Mouse (Mus musculus): Measurements from ENCODE around the gene Zmym6. TPM values are rescaled to one million over a fixed set of nuclear protein-coding genes. Genes with fewer than 3 reads are reported as not detected.
"Not testable (repeated sequence)": the region's sequence is repeated elsewhere in the genome, so short reads cannot be mapped to it uniquely, and the experiment has no call there.

Zmym6 gene
- total RNA-seq (2022) = 10 to 100 TPM in 2 of 4 experiments, 1 to 10 TPM in 2; 8.0 to 16.2 (median 9.9) TPM

DNA sequence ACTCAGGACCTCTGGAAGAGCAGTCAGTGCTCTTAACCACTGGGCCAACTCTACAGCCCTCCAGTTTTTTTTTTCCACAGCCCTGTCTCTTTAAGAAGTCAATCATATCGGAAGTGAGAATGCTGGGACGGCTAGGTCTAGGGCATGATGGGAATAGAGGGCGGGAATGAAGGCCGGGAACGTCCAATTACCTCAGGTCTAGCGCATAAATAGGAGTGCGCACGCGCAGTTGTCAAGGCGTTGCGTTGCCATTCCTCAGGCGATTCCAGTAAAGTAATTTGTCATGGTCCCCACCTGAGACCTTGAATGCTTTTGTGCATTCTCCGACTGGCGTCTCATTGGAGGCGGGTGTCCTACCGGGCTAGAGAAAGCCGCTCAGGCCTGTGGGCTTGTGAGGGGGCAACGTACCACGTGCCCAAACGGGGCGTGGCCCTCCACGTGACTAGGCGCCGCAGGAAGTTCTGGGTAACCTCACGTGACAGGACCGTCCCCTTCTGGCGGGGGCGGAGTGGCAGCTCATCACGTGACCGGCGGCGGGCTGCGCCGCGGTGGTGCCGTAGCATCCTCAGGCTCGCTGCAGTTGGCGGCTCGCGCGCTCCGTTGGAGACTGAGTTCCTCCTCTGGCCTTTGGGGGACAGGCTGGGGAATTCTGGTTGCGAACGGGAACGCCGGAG, at the start of gene Zmym6:
Gene Zmym6, plus strand, starts transcription at position 509 of the 674 bp plus-strand sequence.
- peak; percentile 96 for DNase-seq (ENCODE audit: low spot score)

DNA sequence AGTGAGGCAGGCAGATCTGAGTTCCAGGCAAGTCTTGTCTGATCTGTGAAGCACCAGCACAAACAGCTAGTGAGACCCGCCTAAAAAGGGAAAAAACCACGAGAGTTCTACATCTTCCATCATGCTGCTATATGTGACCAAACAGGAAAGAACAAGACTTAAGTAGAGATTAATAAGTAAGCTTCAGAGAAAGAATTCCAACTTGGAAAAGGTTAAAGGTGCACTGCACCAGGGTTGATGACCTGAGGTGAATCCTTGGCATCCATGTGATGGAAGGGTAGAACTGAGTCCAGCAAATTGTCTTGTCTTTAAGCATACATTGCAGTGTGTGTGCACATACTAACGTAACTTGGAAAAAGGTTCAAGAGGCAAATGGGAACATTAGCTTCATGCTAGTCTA, 40.0 kb upstream of the Zmym6 start:
- no peak for DNase-seq (ENCODE audit: low spot score)

DNA sequence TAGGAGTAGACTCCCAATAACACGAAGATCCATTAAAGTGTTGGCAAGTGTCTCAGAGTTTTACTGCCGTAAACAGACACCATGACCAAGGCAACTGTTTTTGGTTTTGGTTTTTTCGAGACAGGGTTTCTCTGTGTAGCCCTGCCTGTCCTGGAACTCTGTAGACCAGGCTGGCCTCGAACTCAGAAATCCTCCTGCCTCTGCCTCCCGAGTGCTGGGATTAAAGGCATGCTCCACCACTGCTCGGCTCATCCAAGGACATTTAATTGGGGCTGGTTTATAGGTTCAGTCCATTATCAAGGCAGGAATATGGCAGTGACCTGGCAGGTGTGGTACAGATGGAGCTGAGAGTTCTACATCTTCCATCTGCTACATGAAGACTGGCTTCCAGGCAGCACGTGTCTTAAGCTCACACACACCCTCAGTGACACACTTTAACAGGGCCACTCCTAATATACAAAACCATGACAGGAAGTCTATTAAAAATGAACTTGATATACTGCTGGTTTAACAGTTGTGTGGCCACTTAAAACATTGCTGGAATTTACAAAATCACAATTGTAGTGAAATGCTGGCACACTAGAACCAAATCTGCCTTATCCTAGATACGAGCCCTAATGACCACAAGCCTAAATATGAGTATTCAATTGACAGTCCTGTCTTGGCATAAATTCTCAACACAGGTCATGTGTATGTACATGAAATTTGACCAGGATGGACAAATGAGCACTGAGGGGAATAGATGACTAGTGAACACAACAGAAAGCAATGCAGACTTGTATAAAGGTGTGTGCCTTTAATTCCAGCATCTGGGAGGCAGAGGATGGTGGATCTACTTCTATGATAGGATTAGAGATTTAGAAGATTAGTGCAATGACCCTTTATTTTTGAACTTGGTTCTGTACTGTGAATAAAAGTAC, 39.0 kb upstream of the Zmym6 start:
- no peak for DNase-seq (ENCODE audit: low spot score)

DNA sequence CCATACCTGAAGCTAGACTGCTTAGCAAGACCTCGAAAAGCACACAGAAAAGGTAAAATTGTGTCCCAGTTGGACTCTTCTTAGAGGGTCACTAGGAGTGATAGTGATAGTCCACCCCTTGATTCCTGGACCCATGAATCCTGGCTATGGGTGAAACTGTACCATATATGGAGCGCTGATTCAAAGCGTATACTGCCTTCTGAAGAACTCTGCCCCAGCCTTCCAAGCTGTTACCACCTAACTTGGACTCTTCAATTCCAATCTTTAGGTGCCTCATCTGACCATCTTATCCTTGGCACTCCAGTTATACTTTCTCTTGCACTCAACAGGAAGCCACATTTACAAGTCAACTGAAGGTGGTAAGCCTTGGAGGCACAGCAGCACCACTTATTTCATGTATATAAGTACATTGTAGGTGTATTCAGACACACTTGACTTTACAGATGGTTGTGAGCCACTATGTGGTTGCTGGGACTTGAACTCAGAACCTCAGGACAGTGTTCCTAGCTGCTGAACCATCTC, 38.3 kb upstream of the Zmym6 start:
- no peak for DNase-seq (ENCODE audit: low spot score)

DNA sequence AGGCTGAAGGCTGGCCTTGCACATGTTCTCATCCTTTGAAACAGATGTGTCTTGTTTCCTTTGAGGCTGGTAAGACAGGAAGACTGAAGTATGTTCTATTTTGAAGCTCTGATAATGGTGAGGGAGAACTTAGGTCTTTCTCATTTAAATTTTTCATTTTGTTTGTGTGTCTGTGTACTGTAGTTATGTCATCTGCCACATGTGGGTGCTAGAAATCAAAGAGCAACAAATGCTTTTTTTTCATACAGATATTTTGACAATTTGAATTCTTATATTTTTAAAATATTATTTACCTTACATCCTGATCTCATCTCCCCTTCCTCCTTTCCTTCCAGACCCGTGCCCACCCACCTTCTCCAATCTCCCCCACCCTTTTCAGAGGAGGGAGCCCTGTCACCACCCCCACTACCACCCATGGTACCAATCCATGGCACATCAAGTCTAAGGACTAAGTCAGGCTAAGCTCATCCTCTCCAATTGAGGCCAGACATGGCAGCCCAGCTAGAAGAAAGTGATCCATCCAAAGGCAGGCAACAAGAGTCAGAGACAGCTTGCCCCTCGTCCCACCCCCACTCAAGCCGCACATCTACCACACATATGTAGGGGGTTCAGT, 37.2 kb upstream of the Zmym6 start:
- DNase-seq (ENCODE audit: low spot score) = no peak

DNA sequence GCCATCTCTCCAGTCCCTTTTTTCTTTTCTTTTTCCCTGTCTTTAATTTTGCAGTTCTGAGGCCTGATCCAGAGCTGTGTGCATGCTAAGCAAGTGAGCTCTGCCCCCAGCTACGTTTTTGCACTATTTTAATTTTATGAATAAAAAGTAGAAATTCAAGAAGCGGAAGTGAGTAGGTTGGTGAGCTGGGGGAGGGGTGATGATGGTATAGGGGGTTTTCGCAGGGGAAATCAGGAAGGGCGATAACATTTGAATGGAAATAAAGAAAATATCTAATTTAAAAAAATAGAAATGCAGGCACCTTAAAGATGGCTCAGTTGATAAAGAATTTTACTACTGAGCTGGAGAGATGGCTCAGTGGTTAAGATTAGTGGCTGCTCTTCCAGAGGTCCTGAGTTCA, 33.6 kb upstream of the Zmym6 start:
- DNase-seq (ENCODE audit: low spot score) = no peak

DNA sequence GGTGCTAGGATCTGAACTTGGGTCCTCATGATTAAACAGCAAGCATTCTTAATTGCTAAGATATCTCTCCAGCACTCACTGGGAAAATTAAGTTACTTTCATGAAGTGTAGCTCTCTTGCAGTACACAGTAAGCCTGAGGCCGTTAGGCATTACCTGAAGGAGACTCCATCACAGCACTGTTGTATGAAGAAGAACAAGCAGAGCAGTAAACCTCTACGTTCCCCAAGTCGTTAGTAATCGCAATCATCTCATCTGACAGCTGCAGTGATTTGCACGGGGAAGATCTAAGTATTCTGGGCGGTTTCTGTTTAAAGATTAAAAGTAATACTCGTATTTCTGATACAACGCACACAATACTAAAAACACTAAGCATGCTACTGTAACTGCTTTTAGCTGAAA, 26.1 kb upstream of the Zmym6 start:
- DNase-seq (ENCODE audit: low spot score) = no peak

DNA sequence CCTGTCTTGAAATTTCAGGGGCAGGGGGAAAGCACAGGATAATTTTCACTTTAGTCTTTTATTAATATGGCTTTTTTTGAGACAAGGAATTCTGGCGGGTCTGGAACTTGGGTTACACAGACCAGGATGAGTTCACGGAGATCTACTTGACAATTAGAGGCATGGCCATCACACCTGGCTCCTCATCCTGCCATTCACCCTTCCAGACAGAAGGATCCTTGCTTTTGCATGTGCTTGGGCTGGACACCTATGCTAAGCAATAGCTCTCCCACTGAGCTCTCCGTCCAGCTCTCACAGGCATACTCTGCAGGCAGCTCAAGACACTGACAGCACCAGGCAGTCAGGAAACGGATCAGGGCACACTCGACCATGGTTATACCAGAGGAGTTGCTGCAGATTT, 24.1 kb upstream of the Zmym6 start:
- no peak for DNase-seq (ENCODE audit: low spot score)

DNA sequence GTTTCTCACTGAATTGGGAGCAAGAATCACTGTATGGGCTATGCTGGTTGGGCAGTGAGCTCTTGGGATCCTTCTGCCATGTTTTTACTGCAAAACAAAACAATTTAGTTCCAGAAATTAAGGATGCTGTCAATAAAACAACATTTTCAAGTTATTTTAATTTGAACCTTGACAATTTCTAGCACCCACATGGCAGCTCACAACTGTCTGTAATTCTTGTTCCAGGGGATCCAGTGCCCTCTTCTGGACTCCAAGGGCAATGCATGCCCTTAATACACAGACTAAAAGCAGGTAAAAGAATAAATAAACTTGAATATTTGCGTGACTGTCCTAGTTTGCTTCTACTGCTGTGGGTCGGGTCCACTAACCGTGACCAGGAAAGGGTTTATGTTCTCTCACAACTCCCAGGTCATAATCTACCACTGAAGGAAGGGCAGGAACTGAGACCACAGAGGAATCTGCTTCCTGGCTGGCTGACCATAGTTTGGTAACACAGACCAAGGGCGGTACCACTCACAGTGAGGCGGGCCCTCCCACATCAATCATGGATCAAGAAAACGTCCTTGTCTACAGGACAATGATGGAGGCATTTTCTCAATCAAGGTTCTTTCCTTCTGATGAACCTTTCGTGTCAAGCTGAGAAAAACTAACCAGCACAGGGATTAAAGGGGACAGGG, 22.5 kb upstream of the Zmym6 start:
- no peak for DNase-seq (ENCODE audit: low spot score)

DNA sequence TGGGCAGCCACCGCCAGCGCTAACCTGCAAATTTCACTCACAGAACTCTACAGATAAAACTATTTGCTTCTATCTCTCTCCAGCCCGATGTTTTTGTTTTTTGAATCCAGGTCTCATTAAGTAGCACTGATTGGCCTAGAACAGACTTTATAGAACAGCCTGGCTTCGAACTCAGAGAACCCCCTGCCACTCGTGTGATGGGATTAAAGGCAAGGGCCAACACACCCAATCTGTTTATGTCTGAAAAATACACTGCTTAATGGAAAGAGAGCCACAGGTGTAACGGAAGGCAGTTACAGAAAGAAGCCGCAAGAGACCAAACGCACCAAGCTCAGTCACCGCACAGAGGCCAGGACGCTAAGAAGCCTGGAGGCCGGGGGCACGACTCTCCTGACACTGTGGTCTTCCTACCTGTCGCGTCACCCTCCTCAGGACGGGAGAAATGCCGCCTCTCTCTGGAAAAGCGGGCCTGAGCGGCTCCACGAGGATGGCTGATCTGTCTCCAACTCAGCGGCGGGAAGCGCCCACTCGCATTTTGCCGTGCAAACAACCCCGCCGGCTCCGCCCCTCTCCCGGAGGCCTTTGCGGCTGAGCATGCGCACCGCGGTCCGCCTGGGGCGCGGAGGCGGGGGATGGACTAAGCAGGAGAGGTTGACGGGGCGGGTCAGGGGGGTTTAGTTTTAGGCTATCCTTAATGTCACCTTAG, 16.4 kb upstream of the Zmym6 start, which contains the start of gene Zmym1:
Gene Zmym1, minus strand, starts transcription at position 568 of the 706 bp plus-strand sequence.
- DNase-seq (ENCODE audit: low spot score) = peak; percentile 88

DNA sequence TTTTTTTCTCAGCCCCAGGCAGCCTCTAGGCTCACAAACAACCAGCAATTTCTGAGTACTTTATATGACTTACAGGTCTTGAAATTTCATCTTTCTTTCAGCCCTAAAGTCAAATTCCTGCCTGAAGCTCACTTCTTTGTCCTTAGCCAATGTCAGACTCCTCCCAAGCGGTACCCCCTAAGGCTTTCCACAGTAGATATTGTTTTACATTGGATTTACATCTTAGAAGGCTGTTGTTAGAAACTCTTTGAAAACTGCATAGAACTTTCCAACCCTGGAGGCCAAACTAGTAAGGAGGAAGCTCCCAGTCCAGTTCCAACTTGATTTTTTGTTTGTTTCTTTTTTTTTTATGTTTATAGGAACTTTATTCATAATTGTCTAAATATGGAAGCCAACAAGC, 13.1 kb upstream of the Zmym6 start:
- DNase-seq (ENCODE audit: low spot score) = no peak

DNA sequence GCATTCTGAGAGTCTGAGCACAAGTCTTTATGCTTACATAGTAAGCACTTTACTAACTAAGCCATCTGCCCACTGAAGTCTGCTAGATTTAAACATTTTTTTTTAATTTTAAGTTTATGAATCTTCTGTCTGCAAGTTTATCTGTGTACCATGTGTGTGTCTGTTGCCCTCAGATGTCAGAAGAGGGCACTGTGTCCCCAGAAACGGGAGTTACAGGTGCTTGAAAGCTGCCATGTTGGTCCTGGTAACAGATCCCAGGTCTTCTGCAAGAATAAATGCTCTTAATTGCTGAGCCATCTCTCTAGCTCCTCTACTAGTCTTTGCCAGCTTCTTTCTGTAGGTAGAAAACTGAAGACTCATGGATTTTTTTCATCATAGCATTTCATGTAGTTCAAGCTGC, 2.3 kb upstream of the Zmym6 start:
- no peak for DNase-seq (ENCODE audit: low spot score)

DNA sequence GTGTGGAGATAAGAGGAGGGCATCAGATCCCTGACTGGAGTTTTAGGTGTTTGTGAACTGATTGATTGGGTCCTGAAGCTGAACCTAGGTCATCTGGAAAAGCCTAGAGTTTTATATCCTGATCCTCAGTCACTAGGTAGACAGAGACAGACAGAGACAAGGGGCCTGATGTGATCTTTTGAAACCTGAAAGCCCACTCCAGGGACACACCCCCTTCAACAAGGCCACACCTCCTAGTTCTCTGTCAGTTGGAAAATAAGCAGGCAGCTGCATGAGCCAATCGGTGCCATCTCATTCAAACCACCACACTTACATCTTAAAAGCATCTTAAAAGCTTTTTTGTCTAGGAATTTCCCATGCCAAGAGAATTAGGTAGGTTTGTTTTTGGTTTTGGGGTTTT, 3.6 kb downstream of the Zmym6 start:
- DNase-seq (ENCODE audit: low spot score) = no peak

DNA sequence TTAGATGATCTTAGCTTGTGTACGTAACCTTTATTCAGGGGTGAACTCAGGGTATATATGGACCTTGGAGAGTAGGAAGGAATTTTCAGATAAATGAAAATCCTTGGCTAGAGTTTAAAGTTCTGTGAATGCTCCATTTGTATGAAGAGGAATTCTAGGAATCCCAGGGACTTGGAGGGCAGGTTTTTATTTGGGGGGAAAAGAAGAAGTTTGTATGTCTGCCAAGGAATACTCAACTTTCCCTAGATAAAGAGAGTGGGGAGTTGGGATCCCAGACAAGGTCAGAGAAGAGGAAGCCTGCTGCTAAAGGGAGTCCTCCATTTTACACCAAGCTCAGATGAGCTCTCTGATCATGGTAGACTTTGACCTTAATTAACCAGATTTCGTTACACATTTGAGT, 5.9 kb downstream of the Zmym6 start:
- DNase-seq (ENCODE audit: low spot score) = no peak

DNA sequence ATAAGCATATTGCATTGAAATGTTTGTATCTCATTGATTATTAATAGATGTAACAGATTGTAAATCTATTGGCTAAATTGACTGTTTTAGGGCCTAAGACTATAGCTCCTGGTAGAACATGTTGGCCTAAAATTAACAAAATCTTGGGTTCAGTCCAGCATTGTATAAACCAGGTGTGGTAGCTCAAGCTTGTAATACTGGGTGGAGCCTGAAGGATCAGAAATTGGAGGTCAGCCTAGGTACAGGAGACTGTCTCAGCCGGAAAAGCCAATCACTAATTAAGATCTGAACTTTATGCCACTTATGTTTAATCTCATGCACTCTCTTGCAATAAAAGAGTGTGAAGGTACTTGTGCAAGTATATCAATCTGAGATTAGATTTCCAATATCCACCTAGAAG, 8.6 kb downstream of the Zmym6 start:
- DNase-seq (ENCODE audit: low spot score) = no peak

DNA sequence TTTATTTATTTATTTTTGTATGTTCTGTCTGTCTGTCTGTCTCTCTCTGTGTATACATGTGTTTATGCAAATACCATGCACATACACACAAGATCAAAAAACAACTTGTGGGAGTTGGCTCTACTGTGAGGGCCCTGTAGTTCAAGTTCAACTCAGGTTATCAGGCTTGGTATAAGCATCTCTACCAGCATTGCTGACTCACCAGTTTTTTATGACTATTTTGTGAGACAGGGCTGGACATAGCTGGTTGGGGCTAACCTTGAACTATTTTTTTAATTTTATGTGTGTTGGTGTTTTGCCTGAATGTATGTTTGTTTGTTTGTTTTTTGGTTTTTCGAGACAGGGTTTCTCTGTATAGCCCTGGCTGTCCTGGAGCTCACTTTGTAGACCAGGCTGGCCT, 14.0 kb downstream of the Zmym6 start:
- no peak for DNase-seq (ENCODE audit: low spot score)

DNA sequence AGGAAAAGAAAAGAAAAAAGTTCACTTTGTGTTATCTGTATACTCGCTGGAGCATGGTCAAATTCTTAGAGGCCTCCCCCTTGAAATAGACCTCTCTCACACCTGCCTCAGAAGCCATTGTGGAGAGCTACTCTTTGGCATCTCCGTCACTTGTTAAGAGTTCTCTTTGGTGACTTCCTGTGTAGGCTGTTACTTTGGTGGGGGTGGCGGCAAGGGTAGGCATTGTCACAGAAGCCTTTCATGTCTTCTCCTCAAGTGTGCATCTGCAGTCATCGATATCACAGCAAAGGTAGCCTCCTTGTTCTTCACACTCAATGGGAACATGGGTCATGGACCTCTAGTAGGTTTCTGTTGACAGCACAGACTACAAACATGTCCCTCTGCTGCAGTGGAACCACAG, 17.9 kb downstream of the Zmym6 start:
- no peak for DNase-seq (ENCODE audit: low spot score)

DNA sequence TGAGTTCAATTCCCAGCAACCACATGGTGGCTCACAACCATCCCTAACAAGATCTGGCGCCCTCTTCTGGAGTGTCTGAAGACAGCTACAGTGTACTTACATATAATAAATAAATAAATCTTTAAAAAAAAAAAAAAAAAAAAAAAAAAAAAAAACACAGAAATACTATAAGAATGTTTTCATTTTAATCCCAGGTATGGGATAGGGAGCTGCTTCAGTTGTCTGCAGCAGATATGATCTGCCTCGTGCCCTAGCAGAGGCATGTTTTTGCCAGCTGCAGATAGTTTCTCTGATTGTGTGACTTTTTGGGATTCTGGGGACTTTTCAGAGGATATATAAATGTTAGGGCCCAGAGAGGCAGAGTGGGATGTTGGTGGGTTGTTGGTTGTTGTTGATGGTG, 22.4 kb downstream of the Zmym6 start:
- DNase-seq (ENCODE audit: low spot score) = not testable (repeated sequence)

DNA sequence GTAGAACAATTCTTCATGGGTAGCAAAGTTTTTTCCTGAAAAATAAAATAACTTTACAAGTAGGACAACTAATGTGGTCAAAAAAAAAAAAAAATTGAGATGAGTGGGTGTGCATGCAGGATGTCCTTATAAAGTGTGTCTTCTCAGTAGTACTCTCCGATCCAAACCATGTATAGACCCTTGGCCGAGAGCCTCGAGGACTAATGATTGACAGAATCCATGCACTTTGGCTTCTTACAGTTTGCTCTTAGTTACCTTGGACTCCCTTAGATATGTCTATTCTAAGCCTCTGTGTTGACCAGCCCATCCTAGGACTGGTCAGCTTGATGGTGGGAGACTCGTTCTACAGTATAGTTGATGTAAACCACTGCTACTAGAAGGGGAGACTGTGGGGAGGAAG, 30.4 kb downstream of the Zmym6 start:
- no peak for DNase-seq (ENCODE audit: low spot score)

DNA sequence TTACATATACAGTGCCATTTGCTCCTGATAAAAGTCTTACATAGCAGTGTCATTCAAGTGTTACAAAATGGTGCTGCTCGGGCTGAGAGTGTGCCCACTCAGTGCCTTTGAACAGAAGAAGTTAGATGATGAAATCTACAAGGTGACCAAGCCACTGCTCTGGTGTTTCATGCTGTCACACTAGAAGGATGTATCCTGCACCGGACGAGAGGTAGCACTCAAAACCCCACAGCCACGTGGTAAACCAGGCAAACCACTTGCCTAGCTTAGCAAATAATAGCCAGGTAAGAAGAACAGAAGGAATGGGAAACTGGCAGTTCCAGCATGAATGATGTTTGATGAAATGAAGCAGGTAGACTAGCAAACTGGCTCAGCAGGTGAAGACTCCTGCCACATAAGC, 33.4 kb downstream of the Zmym6 start:
- no peak for DNase-seq (ENCODE audit: low spot score)

DNA sequence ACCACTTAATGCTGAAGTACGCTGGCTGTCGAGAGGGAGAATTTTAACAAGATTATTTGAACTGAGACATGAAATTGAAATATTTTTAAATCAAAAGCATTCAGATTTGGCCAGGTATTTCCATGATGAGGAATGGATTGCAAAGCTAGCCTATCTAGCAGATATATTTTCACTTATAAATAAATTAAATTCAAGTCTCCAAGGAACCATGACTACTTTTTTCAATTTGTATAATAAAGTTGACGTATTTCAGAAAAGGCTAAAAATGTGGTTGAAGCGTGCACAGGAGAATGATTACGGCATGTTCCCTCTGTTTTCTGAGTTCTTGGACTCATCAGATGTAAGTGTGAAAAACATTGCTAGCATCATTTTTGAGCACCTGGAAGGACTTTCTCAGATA, 46.2 kb downstream of the Zmym6 start, which contains the start of gene Tmem35b:
Gene Tmem35b, plus strand, starts transcription at position 301 of the 400 bp plus-strand sequence.
- DNase-seq (ENCODE audit: low spot score) = no peak
